Mouse (Mus musculus) heart, embryonic 16.5 days (tissue): ENCODE measurements around the gene Islr. TPM values are rescaled to one million over a fixed set of nuclear protein-coding genes. Genes with fewer than 3 reads are reported as not detected.

Experiments
- ATAC-seq: fragments of 200-750 bp; cut with Nextera tagmentation; replicated peaks from 2 replicates; pipeline ENCODE4 v1.8.0; 2017; ENCODE audit warnings: moderate number of reproducible peaks; ENCODE audit not compliant: insufficient read depth, low FRiP score; ENCODE audit errors: extremely low read depth
- H3K27ac ChIP-seq: fragments of 300-500 bp; sonication (generic); 2 replicates; pipeline ENCODE4 v1.5.1; 2014; ENCODE audit warnings: mild to moderate bottlenecking, low read length, control low read depth, moderate library complexity
- H3K27me3 ChIP-seq: fragments of 300-500 bp; sonication (generic); 2 replicates; pipeline ENCODE4 v1.6.1; 2014; ENCODE audit warnings: low read length, mixed read lengths; ENCODE audit not compliant: control insufficient read depth, insufficient read depth
- H3K36me3 ChIP-seq: fragments of 300-500 bp; sonication (generic); 2 replicates; pipeline ENCODE4 v1.6.1; 2014; ENCODE audit not compliant: control insufficient read depth, insufficient read depth
- H3K4me1 ChIP-seq: fragments of 300-500 bp; sonication (generic); 2 replicates; pipeline ENCODE4 v1.6.1; 2014; ENCODE audit warnings: low read length, mixed read lengths; ENCODE audit not compliant: control insufficient read depth, insufficient read depth
- H3K4me2 ChIP-seq: fragments of 300-500 bp; sonication (generic); 2 replicates; pipeline ENCODE4 v1.6.1; 2014; ENCODE audit warnings: low read depth, mild to moderate bottlenecking, control low read depth, low read length
- H3K4me3 ChIP-seq: fragments of 300-500 bp; sonication (generic); 2 replicates; pipeline ENCODE4 v1.5.1; 2014; ENCODE audit warnings: mild to moderate bottlenecking, control low read depth, low read length
- H3K9ac ChIP-seq: fragments of 300-500 bp; sonication (generic); 2 replicates; pipeline ENCODE4 v1.6.1; 2014; ENCODE audit warnings: low read length, control low read depth
- H3K9me3 ChIP-seq: fragments of 300-500 bp; sonication (generic); replicated peaks from 2 replicates; pipeline ENCODE4 v1.6.1; 2016; ENCODE audit warnings: low read length; ENCODE audit not compliant: control insufficient read depth
- WGBS: fragments of 180-500 bp; shearing (Covaris S2); extraction: QIAGEN DNeasy Blood & Tissue Kit; methylation state at CpG from one replicate; pipeline ENCODE4 v1.1.7; 2014; 5-methylcytosine and 5-hydroxymethylcytosine counted together
- polyA plus RNA-seq: library from polyadenylated mRNA; unstranded; fragments of >200 nt; fragmentation: Nextera tagmentation; extraction: Ambion mirVana; gene quantifications from 2 replicates; pipeline ENCODE4 v1.2.1, GENCODE M21; 2015

Gene Islr
- polyA plus RNA-seq, 1 experiment from 2014 or later, result 27.5 TPM

GRCm38 (mm10) chr9:58194222-58194621, 9.9 kb downstream of the Islr start:
- no peak for ATAC-seq
- Histone ChIP-seq H3K27ac (no peak overlapping the region), H3K9me3 (no peaks in the 10 kb centered on the region), H3K4me3 (no peak overlapping the region), H3K4me1 (peaks cover 30% of the 10 kb centered on the region), H3K36me3 (no peaks in the 10 kb centered on the region), H3K27me3 (peaks cover 57% of the 10 kb centered on the region), H3K4me2 (no peak overlapping the region), H3K9ac (no peak overlapping the region)
- WGBS, result 59% methylated on average over 9 of the region's 9 CpGs

DNA sequence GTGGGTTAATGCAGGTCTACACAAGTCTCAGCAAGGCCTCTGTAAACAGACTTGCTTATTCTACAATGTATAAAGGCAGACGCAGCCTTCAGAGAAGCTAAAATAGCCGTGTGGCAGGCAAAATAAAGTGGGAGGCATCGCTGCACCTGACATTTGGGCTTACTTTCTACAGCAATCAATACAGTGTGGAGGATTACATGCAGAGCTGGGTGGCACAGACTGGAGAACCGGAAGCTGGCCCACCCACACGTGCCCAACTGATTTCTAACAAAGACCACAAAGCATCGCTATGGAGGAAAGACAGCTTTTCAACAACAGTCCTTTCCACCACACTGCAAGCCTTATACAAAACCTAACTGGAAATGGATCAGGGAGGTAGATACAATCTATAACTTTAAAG, 19.6 kb downstream of the Islr start:
- no peak overlapping the region for H3K4me3 ChIP-seq
- ATAC-seq, result no peak
- H3K4me1 ChIP-seq, result no peaks in the 10 kb centered on the region
- no peak overlapping the region for H3K9ac ChIP-seq
- WGBS, result 74% methylated on average over 6 of the region's 6 CpGs
- H3K27me3 ChIP-seq, result peaks cover 3% of the 10 kb centered on the region; the same call in 1 of the 2 replicates
- no peak overlapping the region for H3K4me2 ChIP-seq
- no peaks in the 10 kb centered on the region for H3K36me3 ChIP-seq
- H3K27ac ChIP-seq, result no peak overlapping the region
- H3K9me3 ChIP-seq, result no peaks in the 10 kb centered on the region

DNA sequence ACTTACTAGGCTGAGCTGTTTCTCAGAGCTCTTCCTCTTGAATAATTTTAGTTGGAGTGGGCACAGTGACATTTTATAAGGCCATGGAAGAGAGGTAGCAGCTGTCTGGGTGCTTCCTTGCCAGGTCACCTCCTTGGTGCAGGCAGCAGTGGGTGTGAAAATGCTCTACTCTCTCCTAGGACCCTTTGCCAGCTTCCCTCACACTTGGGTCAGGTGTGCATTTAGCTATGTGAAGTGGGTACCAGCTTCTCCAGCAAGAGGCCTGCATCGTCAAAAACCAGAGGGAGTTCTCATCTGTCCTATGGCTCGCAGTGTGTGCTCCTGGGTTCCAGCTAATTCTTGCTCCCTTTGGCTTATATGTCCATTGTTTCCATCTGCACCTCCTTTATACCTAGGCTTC, 24.7 kb downstream of the Islr start:
- Histone ChIP-seq H3K36me3 (no peaks in the 10 kb centered on the region), H3K4me3 (no peak overlapping the region), H3K27me3 (no peaks in the 10 kb centered on the region), H3K9ac (no peak overlapping the region), H3K9me3 (no peaks in the 10 kb centered on the region), H3K27ac (no peak overlapping the region), H3K4me1 (peaks cover 3% of the 10 kb centered on the region; the same call in 1 of the 2 replicates), H3K4me2 (no peak overlapping the region)
- no peak for ATAC-seq
- WGBS, result 85% methylated on average over 2 of the region's 2 CpGs

DNA sequence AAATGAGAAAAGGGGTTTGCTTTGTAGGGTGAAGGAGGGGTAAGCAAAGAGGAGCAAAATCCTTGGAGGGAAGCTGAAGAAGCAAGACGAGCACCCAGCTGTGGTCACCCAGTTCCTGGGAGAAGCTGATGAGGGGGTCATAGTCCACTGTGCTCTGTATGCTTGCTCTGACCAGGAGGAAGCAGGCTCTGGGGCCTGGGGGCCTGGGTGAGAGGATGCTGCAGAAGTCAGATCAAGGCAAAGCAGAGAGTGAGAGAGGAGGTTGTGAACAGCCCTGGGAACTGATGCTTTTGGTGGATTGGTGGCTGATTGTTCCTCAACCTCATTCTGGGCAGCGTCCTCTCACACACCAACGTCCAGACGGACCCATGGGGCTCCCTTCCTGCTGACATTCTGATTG, 26.9 kb downstream of the Islr start:
- Histone ChIP-seq H3K9me3 (no peaks in the 10 kb centered on the region), H3K27me3 (no peaks in the 10 kb centered on the region; the same call in 1 of the 2 replicates)
- WGBS, result 70% methylated on average over 4 of the region's 4 CpGs

DNA sequence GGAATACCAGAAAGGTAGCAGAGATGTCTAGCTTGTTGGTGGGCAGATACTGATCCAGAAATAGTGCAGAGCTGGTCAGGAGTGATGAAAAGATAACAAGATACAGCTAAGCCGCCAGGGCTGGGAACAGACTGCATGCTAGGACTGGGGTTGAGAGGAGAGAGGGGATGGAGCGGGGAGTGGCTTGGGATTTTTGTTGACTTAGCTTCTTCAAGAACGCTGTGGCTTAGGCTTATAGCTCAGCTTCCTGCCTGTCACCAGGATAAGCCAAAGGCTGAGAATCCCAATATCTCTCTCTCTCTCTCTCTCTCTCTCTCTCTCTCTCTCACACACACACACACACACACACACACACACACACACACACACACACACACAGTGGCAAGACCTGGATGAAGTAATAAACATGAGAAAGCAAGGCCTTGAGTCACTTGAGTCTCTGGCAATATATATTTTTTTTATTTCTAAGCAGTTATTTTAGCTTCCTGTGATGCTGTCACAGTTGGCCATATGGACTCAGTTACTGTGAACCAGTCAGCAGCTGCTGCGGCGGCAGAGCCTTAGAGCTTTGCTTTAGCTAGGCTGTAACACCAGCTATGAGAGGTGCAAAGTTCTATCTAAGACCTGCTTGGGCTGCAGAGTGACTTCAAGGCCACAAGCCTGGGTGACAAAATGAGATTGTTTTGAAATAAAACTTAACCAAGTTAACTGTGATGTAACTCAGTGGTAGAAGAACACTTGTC, 28.2 kb downstream of the Islr start:
- WGBS, result 34% methylated on average over 5 of the region's 5 CpGs
- ATAC-seq, result no peak

More for the DNA sequence above, 26.9 kb downstream of the Islr start:
- Histone ChIP-seq H3K36me3 (no peaks in the 10 kb centered on the region), H3K4me3 (no peak overlapping the region), H3K4me1 (peaks cover 3% of the 10 kb centered on the region; the same call in 1 of the 2 replicates), H3K9ac (no peak overlapping the region), H3K27ac (no peak overlapping the region), H3K4me2 (no peak overlapping the region)
- ATAC-seq, result no peak

GRCm38 (mm10) chr9:58174818-58175251, 29.3 kb downstream of the Islr start:
- Histone ChIP-seq H3K9me3 (no peaks in the 10 kb centered on the region), H3K4me2 (no peak overlapping the region), H3K27ac (no peak overlapping the region), H3K27me3 (no peaks in the 10 kb centered on the region; the same call in 1 of the 2 replicates), H3K4me3 (no peak overlapping the region), H3K36me3 (no peaks in the 10 kb centered on the region), H3K4me1 (peaks cover 3% of the 10 kb centered on the region; the same call in 1 of the 2 replicates), H3K9ac (no peak overlapping the region)
- 24% methylated on average over 5 of the region's 5 CpGs for WGBS
- no peak for ATAC-seq

More for the DNA sequence above, 28.2 kb downstream of the Islr start:
- no peak overlapping the region for H3K27ac ChIP-seq
- H3K9me3 ChIP-seq, result no peaks in the 10 kb centered on the region
- no peak overlapping the region for H3K4me2 ChIP-seq
- H3K4me1 ChIP-seq, result peaks cover 3% of the 10 kb centered on the region; the same call in 1 of the 2 replicates
- H3K27me3 ChIP-seq, result no peaks in the 10 kb centered on the region; the same call in 1 of the 2 replicates
- H3K9ac ChIP-seq, result no peak overlapping the region
- no peak overlapping the region for H3K4me3 ChIP-seq
- H3K36me3 ChIP-seq, result no peaks in the 10 kb centered on the region

- Histone ChIP-seq H3K4me3 (no peak overlapping the region), H3K27ac (no peak overlapping the region), H3K36me3 (no peaks in the 10 kb centered on the region), H3K4me2 (no peak overlapping the region), H3K27me3 (no peaks in the 10 kb centered on the region; the same call in 1 of the 2 replicates), H3K4me1 (peaks cover 3% of the 10 kb centered on the region; the same call in 1 of the 2 replicates), H3K9ac (no peak overlapping the region), H3K9me3 (no peaks in the 10 kb centered on the region)
- no peak for ATAC-seq
- WGBS, result 67% methylated on average over 2 of the region's 2 CpGs
Measured at GRCm38 (mm10) chr9:58172863-58173262, 31.2 kb downstream of the Islr start.

- Histone ChIP-seq H3K4me3 (no peak overlapping the region), H3K4me2 (no peak overlapping the region), H3K36me3 (no peaks in the 10 kb centered on the region), H3K9ac (no peak overlapping the region), H3K27me3 (no peaks in the 10 kb centered on the region; the same call in 1 of the 2 replicates), H3K27ac (no peak overlapping the region), H3K9me3 (no peaks in the 10 kb centered on the region), H3K4me1 (no peaks in the 10 kb centered on the region)
- 79% methylated on average over 6 of the region's 6 CpGs for WGBS
- no peak for ATAC-seq
Measured at GRCm38 (mm10) chr9:58169426-58169825, 34.7 kb downstream of the Islr start.

DNA sequence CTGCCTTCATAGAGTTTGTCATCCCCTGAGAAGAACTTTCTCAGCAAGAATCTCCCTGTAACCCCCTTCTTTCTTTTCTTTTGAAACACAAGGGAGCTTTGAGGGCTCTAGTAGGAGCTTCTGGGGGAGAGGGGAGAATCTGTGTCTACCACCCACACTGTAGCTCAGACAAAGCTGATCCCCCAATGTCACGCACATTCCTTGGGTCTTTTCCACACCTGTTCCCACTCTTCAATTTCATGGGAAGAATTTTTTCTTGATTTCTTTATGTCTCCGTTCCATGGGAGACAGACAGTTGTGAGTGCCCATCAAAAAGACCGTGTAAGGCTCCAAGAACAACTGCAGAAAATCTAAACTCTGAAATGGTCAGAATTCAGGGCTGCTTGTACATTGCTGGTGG, 35.2 kb downstream of the Islr start:
- Histone ChIP-seq H3K4me3 (no peak overlapping the region), H3K27ac (no peak overlapping the region), H3K9me3 (no peaks in the 10 kb centered on the region), H3K36me3 (no peaks in the 10 kb centered on the region), H3K27me3 (no peaks in the 10 kb centered on the region; the same call in 1 of the 2 replicates), H3K9ac (no peak overlapping the region), H3K4me1 (no peaks in the 10 kb centered on the region), H3K4me2 (no peak overlapping the region)
- ATAC-seq, result no peak
- WGBS, result 75% methylated on average over 3 of the region's 3 CpGs
